Mouse (Mus musculus): ENCODE data around the gene Gm10188. TPM values are rescaled to one million over a fixed set of nuclear protein-coding genes. Genes with fewer than 3 reads are reported as not detected.

Gene Gm10188
- polyA plus RNA-seq, 1 experiment, result not detected

GRCm38 (mm10) chr1:132263618-132264017 is 34.1 kb upstream of the Gm10188 start:
- Histone ChIP-seq H3K4me3 (replicated peaks) (no peak overlapping the region), H3K9me3 (no peaks in the 10 kb centered on the region), H3K4me1 (peaks cover 39% of the 10 kb centered on the region), H3K27me3 (replicated peaks) (peaks cover 37% of the 10 kb centered on the region), H3K36me3 (replicated peaks; ENCODE audit: low read length) (no peaks in the 10 kb centered on the region)
- TF ChIP-seq GATA1 (IDR thresholded peaks at IDR 0.05; ENCODE audit: borderline replicate concordance, low read length), result no peak
- TF ChIP-seq FLI1 (IDR thresholded peaks at IDR 0.05; ENCODE audit: low read length), result no peak

GRCm38 (mm10) chr1:132261058-132261457 is 31.5 kb upstream of the Gm10188 start:
- peaks cover 51% of the 10 kb centered on the region for H3K27me3 ChIP-seq (replicated peaks)
- TF ChIP-seq FLI1 (IDR thresholded peaks at IDR 0.05; ENCODE audit: low read length) (no peak), GATA1 (IDR thresholded peaks at IDR 0.05; ENCODE audit: borderline replicate concordance, low read length) (no peak)
- H3K9me3 ChIP-seq, result no peaks in the 10 kb centered on the region
- H3K36me3 ChIP-seq (replicated peaks; ENCODE audit: low read length), result no peaks in the 10 kb centered on the region
- H3K4me3 ChIP-seq (replicated peaks), result no peak overlapping the region
- H3K4me1 ChIP-seq, result peaks cover 25% of the 10 kb centered on the region

GRCm38 (mm10) chr1:132260331-132260730 is 30.8 kb upstream of the Gm10188 start:
- H3K36me3 ChIP-seq (replicated peaks; ENCODE audit: low read length), result no peaks in the 10 kb centered on the region
- H3K4me1 ChIP-seq, result peaks cover 22% of the 10 kb centered on the region
- TF ChIP-seq GATA1 (IDR thresholded peaks at IDR 0.05; ENCODE audit: borderline replicate concordance, low read length), result no peak
- TF ChIP-seq FLI1 (IDR thresholded peaks at IDR 0.05; ENCODE audit: low read length), result no peak
- no peaks in the 10 kb centered on the region for H3K9me3 ChIP-seq
- no peak overlapping the region for H3K4me3 ChIP-seq (replicated peaks)
- peaks cover 55% of the 10 kb centered on the region for H3K27me3 ChIP-seq (replicated peaks)

- TF ChIP-seq GATA1 (IDR thresholded peaks at IDR 0.05; ENCODE audit: borderline replicate concordance, low read length) (no peak), FLI1 (IDR thresholded peaks at IDR 0.05; ENCODE audit: low read length) (no peak)
- Histone ChIP-seq H3K4me1 (peaks cover 15% of the 10 kb centered on the region), H3K9me3 (no peaks in the 10 kb centered on the region), H3K27me3 (replicated peaks) (peaks cover 30% of the 10 kb centered on the region), H3K4me3 (replicated peaks) (no peak overlapping the region), H3K36me3 (replicated peaks; ENCODE audit: low read length) (no peaks in the 10 kb centered on the region)
Measured at GRCm38 (mm10) chr1:132254467-132254866, 24.9 kb upstream of the Gm10188 start.

- H3K27me3 ChIP-seq (replicated peaks), result peaks cover 20% of the 10 kb centered on the region
- H3K4me3 ChIP-seq (replicated peaks), result no peak overlapping the region
- no peaks in the 10 kb centered on the region for H3K9me3 ChIP-seq
- no peaks in the 10 kb centered on the region for H3K36me3 ChIP-seq (replicated peaks; ENCODE audit: low read length)
- H3K4me1 ChIP-seq, result peaks cover 25% of the 10 kb centered on the region
- no peak for TF ChIP-seq FLI1 (IDR thresholded peaks at IDR 0.05; ENCODE audit: low read length)
- TF ChIP-seq GATA1 (IDR thresholded peaks at IDR 0.05; ENCODE audit: borderline replicate concordance, low read length), result no peak
Measured at GRCm38 (mm10) chr1:132246641-132247040, 17.1 kb upstream of the Gm10188 start.

GRCm38 (mm10) chr1:132246137-132246536 is 16.6 kb upstream of the Gm10188 start:
- Histone ChIP-seq H3K27me3 (replicated peaks) (peaks cover 24% of the 10 kb centered on the region), H3K36me3 (replicated peaks; ENCODE audit: low read length) (no peaks in the 10 kb centered on the region)
- TF ChIP-seq FLI1 (IDR thresholded peaks at IDR 0.05; ENCODE audit: low read length), result no peak
- TF ChIP-seq GATA1 (IDR thresholded peaks at IDR 0.05; ENCODE audit: borderline replicate concordance, low read length), result no peak

GRCm38 (mm10) chr1:132245010-132245409 is 15.4 kb upstream of the Gm10188 start:
- Histone ChIP-seq H3K9me3 (no peaks in the 10 kb centered on the region), H3K4me3 (replicated peaks) (peak overlapping the region; percentile 31), H3K27me3 (replicated peaks) (peaks cover 29% of the 10 kb centered on the region), H3K4me1 (peaks cover 27% of the 10 kb centered on the region), H3K36me3 (replicated peaks; ENCODE audit: low read length) (no peaks in the 10 kb centered on the region)
- TF ChIP-seq GATA1 (IDR thresholded peaks at IDR 0.05; ENCODE audit: borderline replicate concordance, low read length), result no peak
- TF ChIP-seq FLI1 (IDR thresholded peaks at IDR 0.05; ENCODE audit: low read length), result no peak

More at GRCm38 (mm10) chr1:132246137-132246536, 16.6 kb upstream of the Gm10188 start:
- Histone ChIP-seq H3K4me1 (peaks cover 27% of the 10 kb centered on the region), H3K9me3 (no peaks in the 10 kb centered on the region), H3K4me3 (replicated peaks) (peak overlapping the region; percentile 81)

- H3K9me3 ChIP-seq, result no peaks in the 10 kb centered on the region
- no peak overlapping the region for H3K4me3 ChIP-seq (replicated peaks)
- H3K36me3 ChIP-seq (replicated peaks; ENCODE audit: low read length), result no peaks in the 10 kb centered on the region
- H3K27me3 ChIP-seq (replicated peaks), result peaks cover 58% of the 10 kb centered on the region
- H3K4me1 ChIP-seq, result peaks cover 8% of the 10 kb centered on the region
- no peak for TF ChIP-seq FLI1 (IDR thresholded peaks at IDR 0.05; ENCODE audit: low read length)
- TF ChIP-seq GATA1 (IDR thresholded peaks at IDR 0.05; ENCODE audit: borderline replicate concordance, low read length), result no peak
Measured at GRCm38 (mm10) chr1:132237585-132238159, 8.1 kb upstream of the Gm10188 start.

GRCm38 (mm10) chr1:132234757-132235273 is 5.2 kb upstream of the Gm10188 start:
- H3K36me3 ChIP-seq (replicated peaks; ENCODE audit: low read length), result no peaks in the 10 kb centered on the region
- peaks cover 65% of the 10 kb centered on the region for H3K27me3 ChIP-seq (replicated peaks)
- H3K4me1 ChIP-seq, result peaks cover 4% of the 10 kb centered on the region
- H3K4me3 ChIP-seq (replicated peaks), result no peak overlapping the region
- H3K9me3 ChIP-seq, result no peaks in the 10 kb centered on the region
- no peak for TF ChIP-seq GATA1 (IDR thresholded peaks at IDR 0.05; ENCODE audit: borderline replicate concordance, low read length)

GRCm38 (mm10) chr1:132233566-132233965 is 4.0 kb upstream of the Gm10188 start:
- Histone ChIP-seq H3K27me3 (replicated peaks) (peaks cover 66% of the 10 kb centered on the region), H3K4me1 (peaks cover 4% of the 10 kb centered on the region), H3K4me3 (replicated peaks) (no peak overlapping the region), H3K9me3 (no peaks in the 10 kb centered on the region), H3K36me3 (replicated peaks; ENCODE audit: low read length) (no peaks in the 10 kb centered on the region)
- TF ChIP-seq FLI1 (IDR thresholded peaks at IDR 0.05; ENCODE audit: low read length) (no peak), GATA1 (IDR thresholded peaks at IDR 0.05; ENCODE audit: borderline replicate concordance, low read length) (no peak)

Data from megakaryocyte, embryonic 14.5 days (primary cell).